Mouse (Mus musculus) limb, embryonic 13.5 days (tissue): ENCODE results near the gene Gm27179. TPM values are rescaled to one million over a fixed set of nuclear protein-coding genes. Genes with fewer than 3 reads are reported as not detected.
"Not testable (repeated sequence)": the region's sequence is repeated elsewhere in the genome, so short reads cannot be mapped to it uniquely, and the experiment has no call there.

Experiments
- ATAC-seq: fragments of 200-750 bp; cut with Nextera tagmentation; 2 replicates; pipeline ENCODE4 v1.8.0; 2017; ENCODE audit warnings: low read depth, moderate number of reproducible peaks, moderate TSS enrichment; ENCODE audit not compliant: low FRiP score
- H3K27ac ChIP-seq: fragments of 300-500 bp; sonication (generic); 2 replicates; pipeline ENCODE4 v1.5.1; 2015; ENCODE audit warnings: inconsistent platforms, mild to moderate bottlenecking, moderate library complexity
- H3K27me3 ChIP-seq: fragments of 300-500 bp; sonication (generic); 2 replicates; pipeline ENCODE4 v1.6.1; 2015; ENCODE audit warnings: mild to moderate bottlenecking, inconsistent platforms
- H3K36me3 ChIP-seq: fragments of 300-500 bp; sonication (generic); 2 replicates; pipeline ENCODE4 v1.6.1; 2015; ENCODE audit warnings: inconsistent platforms, mild to moderate bottlenecking, moderate library complexity
- H3K4me1 ChIP-seq: fragments of 300-500 bp; sonication (generic); 2 replicates; pipeline ENCODE4 v1.6.1; 2015; ENCODE audit warnings: inconsistent platforms
- H3K4me2 ChIP-seq: fragments of 300-500 bp; sonication (generic); replicated peaks from 2 replicates; pipeline ENCODE4 v1.6.1; 2015; ENCODE audit warnings: inconsistent platforms, mild to moderate bottlenecking, moderate library complexity
- H3K4me3 ChIP-seq: fragments of 300-500 bp; sonication (generic); 2 replicates; pipeline ENCODE4 v1.5.1; 2015; ENCODE audit warnings: moderate library complexity, mild to moderate bottlenecking, inconsistent platforms
- H3K9ac ChIP-seq: fragments of 300-500 bp; sonication (generic); 2 replicates; pipeline ENCODE4 v1.6.1; 2015; ENCODE audit warnings: mild to moderate bottlenecking, inconsistent platforms
- H3K9me3 ChIP-seq: fragments of 300-500 bp; sonication (generic); 2 replicates; pipeline ENCODE4 v1.6.1; 2016; ENCODE audit warnings: inconsistent platforms
- WGBS: fragments of 180-500 bp; shearing (Covaris S2); methylation state at CpG from one replicate; pipeline ENCODE4 v1.1.7; 2015; 5-methylcytosine and 5-hydroxymethylcytosine counted together
- polyA plus RNA-seq: library from polyadenylated mRNA; unstranded; fragments of >200 nt; fragmentation: Nextera tagmentation; extraction: Ambion mirVana; gene quantifications from 2 replicates; pipeline ENCODE4 v1.2.1, GENCODE M21; 2015

Gene Gm27179
- polyA plus RNA-seq, 1 experiment from 2014 or later = not detected

DNA sequence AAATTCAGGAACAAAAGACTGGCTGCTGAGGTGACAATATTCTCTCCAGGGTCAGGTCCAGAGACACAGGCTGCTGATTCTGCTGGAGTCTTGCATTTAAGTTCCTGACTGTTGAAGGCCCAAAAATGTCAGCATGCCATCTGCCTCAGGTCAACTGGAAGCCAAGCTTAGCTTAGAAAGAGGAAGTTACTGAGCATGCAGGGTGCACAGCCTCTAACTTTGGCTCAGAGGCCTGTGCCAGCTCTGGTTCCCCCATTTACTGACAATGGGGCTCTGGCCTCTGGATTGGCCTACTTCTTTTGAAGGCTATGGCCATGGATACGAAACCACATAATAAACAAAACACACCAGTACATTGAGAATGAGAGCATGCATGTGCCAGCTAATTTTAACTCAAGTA, 5.3 kb downstream of the Gm27179 start:
- not testable (repeated sequence) for ATAC-seq, H3K36me3 ChIP-seq, H3K9me3 ChIP-seq, H3K27ac ChIP-seq, H3K4me3 ChIP-seq, H3K4me2 ChIP-seq, H3K9ac ChIP-seq, H3K27me3 ChIP-seq, H3K4me1 ChIP-seq
- WGBS = no CpG with 5 or more reads among the region's 1 CpGs

- not testable (repeated sequence) for H3K4me2 ChIP-seq, H3K9me3 ChIP-seq, H3K27me3 ChIP-seq, H3K27ac ChIP-seq, H3K4me3 ChIP-seq, H3K9ac ChIP-seq, H3K4me1 ChIP-seq, H3K36me3 ChIP-seq
- no CpG with 5 or more reads among the region's 29 CpGs for WGBS
- ATAC-seq = peak; percentile 99
Observed at GRCm38 (mm10) chr14:69503174-69503573, 9.2 kb downstream of the Gm27179 start, which contains the start of gene Gm16867. Gene Gm16867, minus strand, starts transcription at chr14:69503362.

- no CpG with 5 or more reads among the region's 73 CpGs for WGBS
- not testable (repeated sequence) for H3K9ac ChIP-seq, H3K36me3 ChIP-seq, H3K27me3 ChIP-seq, H3K4me3 ChIP-seq, H3K4me1 ChIP-seq, H3K4me2 ChIP-seq, H3K27ac ChIP-seq, H3K9me3 ChIP-seq
- peak; percentile 55; the same call in 1 of the 2 replicates for ATAC-seq
Observed at GRCm38 (mm10) chr14:69502440-69503150, 9.8 kb downstream of the Gm27179 start.

- H3K36me3 ChIP-seq, H3K9me3 ChIP-seq, H3K4me2 ChIP-seq, H3K27ac ChIP-seq, ATAC-seq, H3K9ac ChIP-seq, H3K4me3 ChIP-seq, H3K27me3 ChIP-seq, H3K4me1 ChIP-seq: not testable (repeated sequence)
Observed at GRCm38 (mm10) chr14:69496259-69496658, 16.1 kb downstream of the Gm27179 start.

GRCm38 (mm10) chr14:69494946-69495345, 17.4 kb downstream of the Gm27179 start:
- not testable (repeated sequence) for ATAC-seq, H3K27me3 ChIP-seq, H3K36me3 ChIP-seq, H3K4me1 ChIP-seq, H3K9me3 ChIP-seq, H3K4me3 ChIP-seq, H3K4me2 ChIP-seq, H3K9ac ChIP-seq, H3K27ac ChIP-seq
- no CpG with 5 or more reads among the region's 2 CpGs for WGBS

DNA sequence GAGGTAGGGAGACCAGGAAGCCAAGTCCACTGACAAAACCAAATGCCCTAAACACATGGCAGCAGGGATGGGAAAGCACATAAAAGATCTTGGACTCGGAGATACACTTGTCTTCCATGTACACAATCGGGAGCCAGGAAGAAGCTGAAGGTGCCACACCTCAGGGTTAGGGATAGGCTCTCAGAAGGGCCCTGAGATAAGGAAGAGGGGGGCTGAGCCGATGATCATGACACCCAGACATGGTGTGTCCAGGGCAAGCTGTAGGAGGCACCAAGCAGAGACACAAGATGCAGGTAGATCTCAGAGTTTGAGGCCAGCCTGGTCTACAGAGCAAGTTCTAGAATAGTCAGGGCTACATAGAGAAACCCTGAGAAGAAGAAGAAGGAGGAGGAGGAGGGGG, 17.8 kb downstream of the Gm27179 start:
- H3K4me2 ChIP-seq, H3K4me1 ChIP-seq, H3K9ac ChIP-seq, ATAC-seq, H3K27me3 ChIP-seq, H3K4me3 ChIP-seq, H3K36me3 ChIP-seq, H3K27ac ChIP-seq, H3K9me3 ChIP-seq: not testable (repeated sequence)
- WGBS = no CpG with 5 or more reads among the region's 3 CpGs

DNA sequence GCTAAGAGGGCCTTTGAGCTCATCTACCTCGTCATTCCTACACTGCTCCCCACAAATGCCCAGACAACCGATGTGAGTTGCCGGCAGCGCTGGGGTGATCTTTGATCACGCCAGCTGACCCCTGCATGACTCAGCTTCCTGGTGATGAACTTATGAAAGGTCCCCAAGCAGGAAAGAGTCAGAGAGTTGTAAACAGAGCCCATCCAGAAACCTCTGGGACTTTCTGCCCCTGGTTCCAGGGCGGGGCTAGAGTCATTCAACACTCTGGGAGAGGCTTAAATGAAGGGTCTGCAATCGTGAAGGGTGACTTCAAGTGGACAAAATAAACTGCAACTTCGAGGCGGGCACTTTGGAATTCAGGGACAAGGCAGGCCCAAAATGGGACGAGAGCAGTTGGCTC, 24.3 kb downstream of the Gm27179 start:
- H3K36me3 ChIP-seq, H3K27ac ChIP-seq, H3K4me3 ChIP-seq, H3K9ac ChIP-seq, H3K9me3 ChIP-seq, H3K27me3 ChIP-seq, H3K4me2 ChIP-seq, H3K4me1 ChIP-seq, ATAC-seq: not testable (repeated sequence)
- no CpG with 5 or more reads among the region's 10 CpGs for WGBS

GRCm38 (mm10) chr14:69485466-69486135, 26.7 kb downstream of the Gm27179 start:
- WGBS = no CpG with 5 or more reads among the region's 18 CpGs
- H3K27ac ChIP-seq, ATAC-seq, H3K4me2 ChIP-seq, H3K27me3 ChIP-seq, H3K4me1 ChIP-seq, H3K36me3 ChIP-seq, H3K9ac ChIP-seq, H3K4me3 ChIP-seq, H3K9me3 ChIP-seq: not testable (repeated sequence)

GRCm38 (mm10) chr14:69473941-69474646, 38.3 kb downstream of the Gm27179 start:
- not testable (repeated sequence) for H3K4me2 ChIP-seq, H3K9me3 ChIP-seq, H3K27ac ChIP-seq, ATAC-seq, H3K27me3 ChIP-seq, H3K36me3 ChIP-seq, H3K4me1 ChIP-seq, H3K4me3 ChIP-seq, H3K9ac ChIP-seq
- no CpG with 5 or more reads among the region's 11 CpGs for WGBS

DNA sequence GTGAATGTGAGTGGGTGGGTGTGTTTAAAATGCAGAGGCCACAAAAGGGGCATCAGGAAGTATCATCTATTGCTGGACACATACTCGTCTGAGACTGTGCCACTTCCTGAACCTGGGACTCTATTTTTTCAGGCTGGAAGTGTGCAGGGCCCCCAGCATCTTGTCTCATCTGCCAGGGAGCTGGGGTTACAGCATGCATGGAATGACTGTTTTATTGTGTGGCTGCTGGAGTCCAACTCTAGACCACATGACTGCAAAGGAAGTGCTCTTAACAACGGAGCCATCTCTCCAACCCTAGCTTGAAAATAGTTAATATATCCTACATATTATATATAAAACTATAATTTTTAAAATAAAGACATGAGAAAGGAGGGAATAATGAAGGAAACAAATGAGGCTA, 39.0 kb downstream of the Gm27179 start:
- H3K36me3 ChIP-seq, H3K4me2 ChIP-seq, ATAC-seq, H3K9ac ChIP-seq, H3K4me3 ChIP-seq, H3K27me3 ChIP-seq, H3K9me3 ChIP-seq, H3K4me1 ChIP-seq, H3K27ac ChIP-seq: not testable (repeated sequence)
- no CpG with 5 or more reads among the region's 2 CpGs for WGBS

DNA sequence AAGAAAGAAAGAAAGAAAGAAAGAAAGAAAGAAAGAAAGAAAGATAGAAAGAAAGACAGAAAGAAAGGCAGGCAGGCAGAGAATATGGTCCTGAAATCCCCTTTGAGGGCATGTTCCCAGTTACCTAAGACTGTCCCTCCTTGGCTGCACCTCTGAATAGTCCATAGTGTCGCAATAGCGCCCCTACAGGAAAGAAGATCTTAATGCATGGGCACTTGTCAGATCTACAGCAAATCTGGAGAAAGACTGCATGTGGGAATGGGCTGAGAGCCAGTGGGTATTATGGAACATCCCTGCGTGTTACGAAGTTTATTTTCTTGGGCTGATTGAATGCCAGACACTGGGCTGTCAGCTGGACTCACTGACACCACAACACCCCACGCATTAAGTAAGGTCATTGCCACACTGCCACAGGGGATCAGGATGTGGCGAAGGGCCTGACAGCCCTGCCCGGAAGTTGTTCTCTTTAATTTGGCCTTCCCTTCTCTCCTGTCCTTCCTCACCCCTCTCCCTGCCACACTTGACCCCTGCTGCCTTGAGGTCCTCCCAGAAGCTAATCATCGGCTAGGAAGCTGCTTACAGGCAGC, 42.1 kb downstream of the Gm27179 start:
- H3K9ac ChIP-seq, H3K27me3 ChIP-seq, ATAC-seq, H3K4me1 ChIP-seq, H3K9me3 ChIP-seq, H3K36me3 ChIP-seq, H3K27ac ChIP-seq, H3K4me2 ChIP-seq, H3K4me3 ChIP-seq: not testable (repeated sequence)
- WGBS = no CpG with 5 or more reads among the region's 8 CpGs

DNA sequence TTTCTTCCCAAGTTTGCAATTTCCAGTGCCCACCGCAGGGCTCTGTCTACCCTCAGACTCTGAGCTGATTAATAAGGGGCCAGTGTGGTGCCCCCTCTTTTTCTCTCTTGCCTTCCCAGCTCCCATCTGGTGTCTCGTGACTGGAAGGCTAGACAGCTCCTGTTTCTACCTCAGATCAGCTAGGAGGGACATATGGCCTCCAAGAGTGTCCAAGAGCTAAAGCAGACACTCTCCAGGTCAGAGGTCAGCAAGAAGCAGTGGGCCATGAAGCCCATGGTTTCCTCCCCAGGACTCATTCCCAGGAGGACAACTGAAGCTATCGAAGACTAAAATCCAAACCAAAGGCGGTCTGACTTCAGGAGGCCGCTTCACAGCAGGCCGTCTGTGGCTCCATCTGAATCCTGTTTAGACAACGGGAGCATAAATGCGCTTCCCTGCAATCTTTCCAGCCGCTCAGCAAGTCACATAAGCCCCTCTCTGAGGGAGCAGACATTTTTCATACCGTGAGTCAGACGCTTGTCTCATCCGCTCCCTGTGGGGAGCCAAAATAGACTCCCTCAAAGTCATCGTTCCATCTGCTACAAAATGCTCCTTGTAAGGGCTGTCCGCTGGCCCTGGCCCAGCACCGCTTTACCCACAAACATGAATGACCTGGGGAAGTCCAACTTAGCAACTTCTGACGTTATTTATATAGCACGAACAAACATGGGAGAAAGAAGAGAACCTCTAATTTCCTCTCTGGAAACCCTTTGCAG, 44.6 kb downstream of the Gm27179 start:
- H3K9ac ChIP-seq, H3K27ac ChIP-seq, ATAC-seq, H3K9me3 ChIP-seq, H3K4me3 ChIP-seq, H3K36me3 ChIP-seq, H3K27me3 ChIP-seq, H3K4me2 ChIP-seq, H3K4me1 ChIP-seq: not testable (repeated sequence)
- WGBS = no CpG with 5 or more reads among the region's 17 CpGs
